Mouse (Mus musculus) cortical plate, adult 2 months (tissue): ENCODE measurements around the gene Cdkn1c. TPM values are rescaled to one million over a fixed set of nuclear protein-coding genes. Genes with fewer than 3 reads are reported as not detected.

ENCODE experiments used
- H3K27ac ChIP-seq: fragments of 200-500 bp; 2 replicates; pipeline ENCODE4 v1.5.1; 2012; ENCODE audit warnings: low read length, control low read depth, inconsistent platforms; ENCODE audit not compliant: insufficient read depth
- H3K4me1 ChIP-seq: fragments of 200-500 bp; 2 replicates; pipeline ENCODE4 v1.6.1; 2011; ENCODE audit warnings: low read length; ENCODE audit not compliant: control insufficient read depth, insufficient read depth
- H3K4me3 ChIP-seq: fragments of 200-500 bp; 2 replicates; pipeline ENCODE4 v1.5.1; 2011; ENCODE audit warnings: mild to moderate bottlenecking, low read length, control low read depth; ENCODE audit not compliant: insufficient read depth
- CTCF ChIP-seq: fragments of 200-500 bp; IDR thresholded peaks from 2 replicates; pipeline ENCODE4 v1.5.1; 2011; ENCODE audit warnings: mild to moderate bottlenecking, control low read depth, low read length; ENCODE audit not compliant: insufficient read depth; ENCODE audit errors: extremely low read depth
- POLR2A ChIP-seq: fragments of 200-500 bp; IDR thresholded peaks from 2 replicates; pipeline ENCODE4 v1.6.1; 2011; ENCODE audit warnings: mild to moderate bottlenecking, low read length, control low read depth; ENCODE audit not compliant: insufficient read depth; ENCODE audit errors: extremely low read depth
- polyA plus RNA-seq: library from polyadenylated mRNA; depleted of rRNA; stranded (reverse); fragments of >200 nt; gene quantifications from 2 replicates; pipeline ENCODE4 v1.2.3, GENCODE M21; 2012; rRNA removed

Cdkn1c gene
- polyA plus RNA-seq, 1 experiment: 12.0 TPM

DNA sequence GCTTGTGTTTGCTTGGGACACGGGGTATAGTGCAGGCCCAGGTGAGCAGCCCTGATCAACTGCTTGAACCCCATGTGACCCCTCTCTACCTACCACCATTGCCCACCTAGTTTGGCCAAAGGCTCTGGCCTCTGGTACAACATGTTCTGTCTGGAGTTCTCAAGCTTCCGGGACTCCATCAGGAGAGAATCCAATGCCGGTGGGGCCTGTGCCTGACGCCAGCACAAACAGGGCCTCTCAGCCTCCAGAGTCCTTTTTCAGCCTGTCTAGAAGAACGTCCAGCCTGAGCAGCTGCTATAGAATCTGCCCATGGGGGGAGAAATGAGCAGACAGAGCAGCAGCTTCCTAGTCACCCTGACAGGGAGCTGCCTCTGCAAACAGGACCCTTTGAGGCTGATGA, 43.0 kb downstream of the Cdkn1c start:
- no peaks in the 10 kb centered on the region for H3K4me1 ChIP-seq
- no peak overlapping the region for H3K4me3 ChIP-seq
- no peak overlapping the region for H3K27ac ChIP-seq
- TF ChIP-seq CTCF (no peak), POLR2A (no peak)

DNA sequence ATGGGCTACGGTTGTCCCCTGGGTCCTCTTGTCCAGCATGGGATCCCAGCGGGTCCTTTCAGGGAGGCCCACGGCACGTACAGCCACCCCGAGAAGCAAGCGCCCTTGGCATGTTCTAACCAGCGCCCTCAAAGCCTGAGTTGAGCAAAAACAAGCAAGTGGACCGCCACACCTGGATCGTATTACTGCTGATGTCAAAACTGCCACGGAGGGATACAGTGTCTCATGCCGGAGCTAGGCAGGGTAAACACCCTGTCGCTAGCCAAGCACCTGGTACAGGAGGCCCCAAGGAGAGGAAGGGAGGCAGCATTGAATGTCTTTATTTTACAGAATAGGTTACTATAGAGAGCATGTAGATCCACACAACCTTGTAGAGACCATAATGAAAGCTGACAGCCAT, 44.4 kb downstream of the Cdkn1c start:
- TF ChIP-seq CTCF (no peak), POLR2A (no peak)
- Histone ChIP-seq H3K4me1 (no peaks in the 10 kb centered on the region), H3K27ac (no peak overlapping the region), H3K4me3 (no peak overlapping the region)

DNA sequence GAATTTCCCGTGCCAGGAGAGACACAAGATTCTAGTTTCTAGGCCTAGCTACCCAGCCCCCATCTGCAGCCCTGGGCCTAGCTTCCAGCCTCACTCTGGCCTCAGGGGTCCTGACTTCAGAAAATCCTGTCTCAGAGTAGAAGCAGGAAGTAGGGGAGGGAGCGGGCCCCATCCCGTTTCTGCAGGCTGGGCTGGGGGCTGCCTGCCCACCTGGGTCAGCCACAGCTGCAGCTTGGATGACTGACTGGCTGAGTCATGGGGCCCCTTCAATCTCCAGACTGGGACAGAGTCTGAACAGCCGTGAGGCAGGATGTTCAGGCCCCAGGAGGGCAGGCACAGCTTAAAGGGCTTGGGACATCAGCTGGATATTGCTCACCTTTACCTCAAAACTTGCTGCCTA, 45.8 kb downstream of the Cdkn1c start:
- Histone ChIP-seq H3K4me3 (no peak overlapping the region), H3K27ac (no peak overlapping the region), H3K4me1 (no peaks in the 10 kb centered on the region)
- no peak for TF ChIP-seq CTCF
- TF ChIP-seq POLR2A: no peak

DNA sequence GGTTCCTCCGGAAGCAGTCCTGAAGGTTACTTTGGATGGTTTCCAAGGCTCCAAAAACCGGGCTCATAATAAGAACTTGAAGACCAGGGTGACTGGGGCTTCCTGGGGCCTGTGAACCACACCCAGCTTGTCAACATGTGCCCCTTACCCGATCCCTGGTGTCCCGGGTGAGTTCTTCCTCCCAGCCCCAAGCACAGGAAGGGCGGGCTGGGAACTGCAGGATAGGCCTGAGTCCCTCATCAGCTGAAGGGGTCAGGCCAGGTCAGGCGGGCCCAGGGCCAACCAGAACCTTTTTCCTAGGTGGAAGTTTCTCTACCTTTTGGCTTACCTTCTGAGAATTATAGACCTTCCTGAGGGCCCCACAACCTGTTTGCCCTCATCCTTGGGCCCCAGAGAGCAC, 48.2 kb downstream of the Cdkn1c start:
- Histone ChIP-seq H3K4me1 (no peaks in the 10 kb centered on the region), H3K27ac (no peak overlapping the region), H3K4me3 (no peak overlapping the region)
- no peak for TF ChIP-seq CTCF
- TF ChIP-seq POLR2A: no peak

DNA sequence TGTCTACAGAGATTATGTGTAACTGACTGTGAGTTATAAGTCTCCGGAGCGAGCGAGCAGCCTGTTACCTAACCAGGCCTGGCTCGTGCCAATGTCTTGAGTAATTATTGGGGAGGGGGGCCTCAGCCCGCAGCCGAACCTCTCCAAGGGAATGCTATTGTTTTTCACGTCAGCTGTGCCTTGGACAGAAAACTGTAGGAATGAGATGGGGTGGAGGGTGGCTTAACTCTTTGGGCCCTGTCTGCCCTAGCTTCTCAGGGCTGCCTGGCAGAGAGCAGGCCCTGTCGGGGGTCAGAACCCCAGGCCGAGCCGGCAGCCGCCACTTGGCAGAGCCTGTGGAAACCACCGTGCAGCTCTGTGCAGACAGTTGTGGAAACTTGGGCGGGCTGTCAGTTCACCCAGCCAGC, 52.2 kb downstream of the Cdkn1c start:
- no peaks in the 10 kb centered on the region for H3K4me1 ChIP-seq
- H3K27ac ChIP-seq: no peak overlapping the region
- H3K4me3 ChIP-seq: no peak overlapping the region
- TF ChIP-seq CTCF (no peak), POLR2A (no peak)

Other genes with a start within 250 kb of the Cdkn1c start
- gene Slc22a18, start 12.7 kb upstream of the Cdkn1c start, polyA plus RNA-seq: 0.72 and 1.1 TPM in 2 replicates
- 0.15 TPM in 1 of 2 replicates, not detected in the other for gene Phlda2, start 42.1 kb upstream of the Cdkn1c start, polyA plus RNA-seq
- 130 TPM in 2 replicates for gene Nap1l4, start 88.1 kb upstream of the Cdkn1c start, polyA plus RNA-seq
- gene Cars, start 139.0 kb upstream of the Cdkn1c start, polyA plus RNA-seq: 48.3 and 49.8 TPM in 2 replicates
- gene Tnfrsf26, start 167.7 kb upstream of the Cdkn1c start, polyA plus RNA-seq: 0.08 and 0.10 TPM in 2 replicates
- 2.0 and 2.9 TPM in 2 replicates for gene Tnfrsf22, start 188.6 kb upstream of the Cdkn1c start, polyA plus RNA-seq
- 2.5 and 3.0 TPM in 2 replicates for gene Tnfrsf23, start 224.8 kb upstream of the Cdkn1c start, polyA plus RNA-seq